Mouse (Mus musculus): ENCODE data around the gene Ifnar2. TPM values are rescaled to one million over a fixed set of nuclear protein-coding genes. Genes with fewer than 3 reads are reported as not detected.

Ifnar2 gene
- polyA plus RNA-seq, 1 experiment from 2014 or later: 70.3 TPM

- no peak overlapping the region for H3K4me2 ChIP-seq
- H3K27ac ChIP-seq: peak overlapping the region; percentile 59
- ATAC-seq (ENCODE audit: borderline replicate concordance, extremely low read depth, low FRiP score, low TSS enrichment): no peak
- WGBS: 59% methylated on average over 2 of the region's 2 CpGs
- H3K4me1 ChIP-seq: peaks cover 21% of the 10 kb centered on the region
- no peaks in the 10 kb centered on the region for H3K9me3 ChIP-seq
- no peak overlapping the region for H3K4me3 ChIP-seq
- no peak overlapping the region for H3K9ac ChIP-seq
- no peaks in the 10 kb centered on the region for H3K36me3 ChIP-seq
- H3K27me3 ChIP-seq: no peaks in the 10 kb centered on the region
Measured at GRCm38 (mm10) chr16:91451949-91452348, 79.4 kb downstream of the Ifnar2 start.

- Histone ChIP-seq H3K27ac (peak overlapping the region; percentile 59), H3K4me3 (no peak overlapping the region), H3K4me1 (peaks cover 16% of the 10 kb centered on the region), H3K9me3 (no peaks in the 10 kb centered on the region), H3K4me2 (no peak overlapping the region), H3K36me3 (no peaks in the 10 kb centered on the region), H3K9ac (no peak overlapping the region), H3K27me3 (no peaks in the 10 kb centered on the region)
- WGBS: 15% methylated on average over 6 of the region's 6 CpGs
- ATAC-seq (ENCODE audit: borderline replicate concordance, extremely low read depth, low FRiP score, low TSS enrichment): peak; percentile 35; the same call in 1 of the 2 replicates
Measured at GRCm38 (mm10) chr16:91452363-91452896, 79.8 kb downstream of the Ifnar2 start.

Other genes with a start within 250 kb of the Ifnar2 start
- not detected in 2 replicates for gene Olig2, start 147.3 kb upstream of the Ifnar2 start, polyA plus RNA-seq (2015; fragmentation: Nextera tagmentation; extraction: Ambion mirVana)
- gene Olig1, start 103.0 kb upstream of the Ifnar2 start, polyA plus RNA-seq (2015; fragmentation: Nextera tagmentation; extraction: Ambion mirVana): 0.08 and 0.09 TPM in 2 replicates
- 0.36 TPM in 1 of 2 replicates, not detected in the other for gene Gm21970, start 18.9 kb downstream of the Ifnar2 start, polyA plus RNA-seq (2015; fragmentation: Nextera tagmentation; extraction: Ambion mirVana)
- 45.0 and 49.5 TPM in 2 replicates for gene Il10rb, start 33.4 kb downstream of the Ifnar2 start, polyA plus RNA-seq (2015; fragmentation: Nextera tagmentation; extraction: Ambion mirVana)
- 61.5 and 68.0 TPM in 2 replicates for gene Ifnar1, start 112.5 kb downstream of the Ifnar2 start, polyA plus RNA-seq (2015; fragmentation: Nextera tagmentation; extraction: Ambion mirVana)
- gene Ifngr2, start 174.3 kb downstream of the Ifnar2 start, polyA plus RNA-seq (2015; fragmentation: Nextera tagmentation; extraction: Ambion mirVana): 47.9 and 50.2 TPM in 2 replicates
- 40.4 and 45.3 TPM in 2 replicates for gene Tmem50b, start 225.0 kb downstream of the Ifnar2 start, polyA plus RNA-seq (2015; fragmentation: Nextera tagmentation; extraction: Ambion mirVana)
- 2.0 and 3.3 TPM in 2 replicates for gene Dnajc28, start 246.2 kb downstream of the Ifnar2 start, polyA plus RNA-seq (2015; fragmentation: Nextera tagmentation; extraction: Ambion mirVana)

Data from lung, embryonic 15.5 days (tissue).